Mouse (Mus musculus) testis, postnatal 14 days (tissue): Measurements from ENCODE around the gene Flnc.

Experiments
- DNase-seq: peaks from one replicate; pipeline ENCODE4 v3.0.0; 2021; ENCODE audit warnings: low spot score

Flnc gene

GRCm38 (mm10) chr6:29432156-29432555, 900 bp upstream of the Flnc start:
- DNase-seq = no peak

- DNase-seq = no peak
Measured at GRCm38 (mm10) chr6:29432676-29433037, 399 bp upstream of the Flnc start.

GRCm38 (mm10) chr6:29433804-29434795, 1.0 kb downstream of the Flnc start:
- peak; percentile 34 for DNase-seq

- peak; percentile 44 for DNase-seq
Measured at GRCm38 (mm10) chr6:29434911-29435691, 2.0 kb downstream of the Flnc start.

GRCm38 (mm10) chr6:29435940-29436451, 2.9 kb downstream of the Flnc start:
- no peak for DNase-seq

- no peak for DNase-seq
Measured at GRCm38 (mm10) chr6:29436461-29436934, 3.4 kb downstream of the Flnc start.

GRCm38 (mm10) chr6:29439251-29439650, 6.2 kb downstream of the Flnc start:
- no peak for DNase-seq

GRCm38 (mm10) chr6:29439789-29440188, 6.7 kb downstream of the Flnc start:
- DNase-seq = no peak

- DNase-seq = no peak
Measured at GRCm38 (mm10) chr6:29444773-29445172, 11.7 kb downstream of the Flnc start.

GRCm38 (mm10) chr6:29445354-29445753, 12.3 kb downstream of the Flnc start:
- DNase-seq = no peak

- DNase-seq = no peak
Measured at GRCm38 (mm10) chr6:29449858-29450257, 16.8 kb downstream of the Flnc start.

- DNase-seq = no peak
Measured at GRCm38 (mm10) chr6:29450667-29451066, 17.6 kb downstream of the Flnc start.

- DNase-seq = no peak
Measured at GRCm38 (mm10) chr6:29461502-29461901, 28.4 kb downstream of the Flnc start.

- DNase-seq = no peak
Measured at GRCm38 (mm10) chr6:29463388-29463787, 30.3 kb downstream of the Flnc start.

GRCm38 (mm10) chr6:29467583-29468354, 34.7 kb downstream of the Flnc start, which contains the start of gene Atp6v1f:
TSS of gene Atp6v1f (plus strand) at chr6:29467718.
- peak; percentile 93 for DNase-seq

- DNase-seq = no peak
Measured at GRCm38 (mm10) chr6:29468851-29469250, 35.8 kb downstream of the Flnc start.

- no peak for DNase-seq
Measured at GRCm38 (mm10) chr6:29471137-29471536, 38.1 kb downstream of the Flnc start, which contains the start of gene Atp6v1fnb. TSS of gene Atp6v1fnb (plus strand) at chr6:29471437.

GRCm38 (mm10) chr6:29473941-29474691, 41.1 kb downstream of the Flnc start:
- peak; percentile 77 for DNase-seq

- no peak for DNase-seq
Measured at GRCm38 (mm10) chr6:29474736-29475135, 41.7 kb downstream of the Flnc start.

GRCm38 (mm10) chr6:29482691-29483090, 49.6 kb downstream of the Flnc start:
- no peak for DNase-seq
